Mouse (Mus musculus) left cerebral cortex, adult 11 months (tissue): ENCODE results near the gene Hist1h4k.
A peak's percentile ranks its signal among the peaks of the same experiment; 100 is the strongest.
"Not testable (repeated sequence)": the region's sequence is repeated elsewhere in the genome, so short reads cannot be mapped to it uniquely, and the experiment has no call there.

Source experiments
- DNase-seq: peaks from one replicate; pipeline ENCODE4 v3.0.0; 2022; ENCODE audit warnings: low spot score

The Hist1h4k gene

DNA sequence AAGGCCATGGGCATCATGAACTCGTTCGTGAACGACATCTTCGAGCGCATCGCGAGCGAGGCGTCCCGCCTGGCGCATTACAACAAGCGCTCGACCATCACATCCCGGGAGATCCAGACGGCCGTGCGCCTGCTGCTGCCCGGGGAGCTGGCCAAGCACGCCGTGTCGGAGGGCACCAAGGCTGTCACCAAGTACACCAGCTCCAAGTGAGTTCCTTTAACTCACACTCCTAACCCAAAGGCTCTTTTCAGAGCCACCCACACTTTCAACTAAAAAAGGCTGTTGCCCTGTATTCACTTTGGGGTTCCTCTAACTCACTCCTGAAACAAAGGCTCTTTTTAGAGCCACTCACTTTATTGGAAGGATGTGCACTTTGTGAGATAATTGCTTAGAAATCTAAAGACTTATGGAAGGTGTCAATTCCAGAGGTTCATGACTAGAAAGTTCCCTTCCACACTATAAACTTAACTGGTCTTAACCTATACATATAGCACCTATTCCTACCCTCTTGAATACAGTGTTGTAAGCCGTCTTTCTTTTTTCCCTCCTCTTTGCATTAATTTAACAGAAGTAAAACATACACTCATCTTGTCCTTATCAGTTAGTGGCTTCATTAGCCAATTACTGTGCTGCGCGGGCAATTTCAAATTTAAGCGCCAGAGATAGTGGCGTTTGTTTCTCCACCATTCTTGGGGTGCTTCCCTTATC lies 4.1 kb upstream of the Hist1h4k start:
- DNase-seq = not testable (repeated sequence)

DNA sequence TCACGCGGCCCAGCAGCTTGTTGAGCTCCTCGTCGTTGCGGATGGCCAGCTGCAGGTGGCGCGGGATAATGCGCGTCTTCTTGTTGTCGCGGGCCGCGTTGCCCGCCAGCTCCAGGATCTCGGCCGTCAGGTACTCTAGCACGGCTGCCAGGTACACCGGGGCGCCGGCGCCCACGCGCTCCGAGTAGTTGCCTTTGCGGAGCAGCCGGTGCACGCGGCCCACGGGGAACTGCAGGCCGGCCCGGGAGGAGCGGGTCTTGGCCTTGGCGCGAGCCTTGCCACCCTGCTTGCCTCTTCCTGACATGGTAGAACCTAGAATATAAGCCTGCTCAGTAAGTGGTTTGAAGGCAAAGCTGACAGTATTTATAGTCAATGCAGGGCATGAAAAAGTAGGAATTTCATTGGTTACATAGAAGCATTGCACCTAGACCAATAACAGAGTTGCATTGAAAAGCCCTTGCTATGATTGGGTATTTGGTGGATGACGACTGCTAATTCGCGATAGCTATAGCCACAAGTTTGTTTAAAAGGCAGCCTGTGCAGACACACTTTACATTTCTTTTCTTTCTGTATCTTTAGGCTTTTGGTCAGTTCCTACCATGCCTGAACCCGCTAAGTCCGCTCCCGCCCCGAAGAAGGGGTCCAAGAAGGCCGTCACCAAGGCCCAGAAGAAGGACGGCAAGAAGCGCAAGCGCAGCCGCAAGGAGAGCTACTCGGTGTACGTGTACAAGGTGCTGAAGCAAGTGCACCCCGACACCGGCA lies 3.4 kb upstream of the Hist1h4k start, which contains the start of the genes Hist1h2ak and Hist1h2bn:
Hist1h2ak (minus strand) TSS at position 304 of the 762 bp plus-strand sequence.
Hist1h2bn (plus strand) TSS at position 600 of the 762 bp plus-strand sequence.
- DNase-seq = peak; percentile 88

DNA sequence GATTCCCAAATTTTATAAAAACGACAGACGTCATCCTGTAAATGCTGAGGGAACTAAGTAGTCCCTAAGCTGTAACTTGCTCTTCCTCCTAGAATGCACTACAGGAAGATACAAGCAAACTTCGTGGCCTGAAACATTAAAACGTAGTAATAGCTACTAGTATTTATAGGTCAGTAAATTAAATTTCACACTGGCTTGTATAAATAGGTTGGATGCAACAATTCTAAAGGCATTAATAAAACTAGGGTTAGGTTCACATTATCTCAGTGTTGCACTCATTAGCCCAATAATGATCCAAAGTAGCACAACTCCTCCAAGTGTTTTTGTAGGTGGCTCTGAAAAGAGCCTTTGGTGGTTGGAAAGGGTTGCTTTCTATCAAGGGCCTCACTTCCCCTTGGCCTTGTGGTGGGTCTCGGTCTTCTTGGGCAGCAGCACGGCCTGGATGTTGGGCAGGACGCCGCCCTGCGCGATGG lies 2.8 kb upstream of the Hist1h4k start:
- DNase-seq = no peak

DNA sequence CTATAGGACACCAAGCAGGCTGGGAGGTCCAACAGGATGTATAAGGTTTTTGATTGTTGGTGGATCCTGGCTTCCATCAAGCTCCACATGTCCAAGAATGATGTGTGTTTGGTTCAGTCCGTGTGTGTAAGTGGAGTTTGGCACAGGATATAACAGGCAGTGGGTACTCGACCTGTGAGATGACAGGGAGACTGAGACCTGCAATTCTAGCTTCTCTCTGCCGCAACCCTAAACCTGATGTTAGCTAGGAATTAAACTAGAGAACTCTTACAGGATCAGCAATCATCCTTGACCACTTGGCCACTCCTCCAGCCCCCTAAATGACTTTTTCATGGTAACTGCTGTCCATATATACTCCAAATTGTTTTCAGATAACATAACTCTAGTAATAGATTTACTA lies 2.1 kb upstream of the Hist1h4k start:
- DNase-seq = no peak

DNA sequence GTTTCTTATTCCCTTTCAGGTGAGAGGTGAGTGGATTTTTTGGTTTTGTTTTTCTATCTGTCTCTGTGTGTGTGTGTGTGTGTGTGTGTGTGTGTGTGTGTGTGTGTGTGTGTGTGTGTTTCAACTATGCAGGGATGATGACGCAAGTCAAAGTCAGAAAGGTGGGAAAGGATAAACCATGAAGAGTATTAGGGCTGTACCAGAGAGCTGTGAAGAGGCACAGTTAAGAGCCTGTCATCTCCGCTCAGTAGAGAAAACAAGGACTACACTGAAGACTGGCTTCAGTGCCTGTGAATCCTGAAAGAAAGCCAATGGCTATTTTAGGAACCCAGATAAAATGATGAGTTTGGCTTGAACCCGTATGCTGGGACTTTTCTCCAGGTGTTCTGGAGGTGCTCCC lies 1.5 kb upstream of the Hist1h4k start:
- DNase-seq = no peak

DNA sequence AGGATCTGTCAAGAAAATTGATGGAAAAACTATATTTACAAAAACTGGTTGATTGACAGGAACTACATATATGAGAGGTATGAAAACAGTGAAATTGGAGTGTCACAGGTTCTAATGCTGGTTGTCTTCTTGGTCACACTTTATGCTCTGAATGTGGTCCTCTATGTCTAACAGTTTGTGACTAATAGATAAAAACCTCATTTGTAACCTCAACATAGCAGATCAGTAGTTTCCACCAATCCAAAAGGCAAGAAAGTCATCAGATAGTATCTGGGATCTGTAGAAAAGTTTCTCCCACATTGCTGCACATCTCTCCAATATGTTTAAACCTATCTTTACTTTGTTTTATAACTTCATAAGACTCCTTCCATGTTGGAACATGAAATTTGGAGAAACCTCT lies 1.1 kb upstream of the Hist1h4k start:
- DNase-seq = no peak

DNA sequence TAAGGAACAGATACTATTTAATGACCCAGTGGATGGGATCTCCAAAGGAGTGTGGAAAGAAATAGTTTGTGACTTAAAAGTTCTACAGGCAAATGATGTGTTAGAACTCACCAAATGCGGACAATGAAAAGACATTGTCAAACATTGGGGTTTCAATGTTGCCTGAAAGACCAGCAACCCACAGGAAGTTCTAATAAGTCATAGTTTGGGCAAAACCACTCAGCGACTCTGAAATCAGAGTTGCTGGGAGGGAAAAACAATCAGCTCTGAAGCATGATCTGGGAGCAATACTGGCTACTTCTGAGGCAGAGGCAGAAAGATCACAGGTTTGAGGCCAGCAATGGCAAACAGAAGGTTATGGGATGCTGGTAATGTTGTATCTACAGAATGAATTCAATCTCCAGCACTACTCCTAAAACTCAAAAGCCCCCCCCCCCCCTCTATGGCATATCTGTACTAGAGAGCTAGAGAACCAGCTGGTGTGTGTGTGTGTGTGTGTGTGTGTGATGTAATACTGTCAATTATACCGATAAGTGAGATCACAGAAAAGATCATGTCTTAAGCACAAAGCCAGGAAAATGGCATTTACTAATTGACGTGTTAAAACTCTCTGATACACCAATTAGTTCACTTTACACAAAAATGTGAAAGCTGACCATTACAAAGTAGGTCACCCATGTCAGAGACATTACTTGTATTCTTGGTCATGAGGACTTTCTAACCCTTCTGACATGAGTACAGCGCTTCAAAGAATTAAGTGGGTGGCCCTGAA lies 732 bp downstream of the Hist1h4k start:
- no peak for DNase-seq

DNA sequence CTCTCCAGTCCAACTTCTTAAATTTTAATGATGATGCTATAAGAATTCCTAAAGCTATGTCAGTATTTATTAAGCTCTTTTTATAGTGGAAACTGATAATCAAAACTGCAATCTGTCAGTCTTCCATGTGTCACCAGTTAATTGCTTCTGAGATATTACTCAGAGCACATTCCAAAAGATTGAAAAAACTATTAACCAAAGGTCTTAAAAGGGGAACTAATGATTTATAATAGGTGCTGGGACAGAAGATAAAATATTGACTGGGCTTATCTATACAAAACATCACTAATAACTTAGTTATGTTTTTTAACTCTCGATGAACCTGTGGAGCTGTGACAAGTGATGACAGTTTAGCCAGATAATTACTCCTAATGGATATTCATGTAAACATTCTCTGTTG lies 5.3 kb downstream of the Hist1h4k start:
- no peak for DNase-seq

DNA sequence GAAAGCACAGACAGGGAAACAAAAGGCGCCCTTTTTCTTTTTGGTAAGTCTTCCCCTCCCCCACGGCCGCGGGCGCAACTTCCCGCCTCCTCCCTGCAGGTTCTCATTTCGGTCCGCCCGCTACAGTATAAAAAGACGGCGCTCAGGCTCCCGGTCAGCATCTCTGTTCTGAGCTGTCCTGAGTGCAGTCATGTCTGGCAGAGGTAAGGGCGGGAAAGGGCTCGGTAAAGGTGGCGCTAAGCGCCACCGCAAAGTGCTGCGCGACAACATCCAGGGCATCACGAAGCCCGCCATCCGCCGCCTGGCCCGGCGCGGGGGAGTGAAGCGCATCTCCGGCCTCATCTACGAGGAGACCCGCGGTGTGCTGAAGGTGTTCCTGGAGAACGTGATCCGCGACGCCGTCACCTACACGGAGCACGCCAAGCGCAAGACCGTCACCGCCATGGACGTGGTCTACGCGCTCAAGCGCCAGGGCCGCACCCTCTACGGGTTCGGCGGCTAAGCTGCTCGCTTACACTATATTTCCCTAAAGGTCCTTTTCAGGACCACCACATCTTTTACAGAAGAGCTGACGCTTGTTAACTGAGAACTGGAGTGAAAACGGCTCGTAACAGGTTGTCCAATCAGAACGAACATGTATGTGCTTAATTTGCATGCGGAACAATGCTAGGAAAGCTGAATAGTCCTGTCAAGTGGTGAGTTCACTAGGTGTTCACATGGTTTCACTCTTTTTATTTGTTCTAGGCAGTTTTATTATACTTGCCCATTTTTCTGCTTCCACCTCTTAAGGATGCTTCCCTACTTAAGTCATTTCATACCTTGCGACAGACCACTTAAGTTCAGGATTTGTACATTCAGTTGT lies 15.2 kb downstream of the Hist1h4k start, which contains the start of gene Hist1h4j:
Hist1h4j (plus strand) TSS at position 159 of the 862 bp plus-strand sequence.
- peak; percentile 77 for DNase-seq

DNA sequence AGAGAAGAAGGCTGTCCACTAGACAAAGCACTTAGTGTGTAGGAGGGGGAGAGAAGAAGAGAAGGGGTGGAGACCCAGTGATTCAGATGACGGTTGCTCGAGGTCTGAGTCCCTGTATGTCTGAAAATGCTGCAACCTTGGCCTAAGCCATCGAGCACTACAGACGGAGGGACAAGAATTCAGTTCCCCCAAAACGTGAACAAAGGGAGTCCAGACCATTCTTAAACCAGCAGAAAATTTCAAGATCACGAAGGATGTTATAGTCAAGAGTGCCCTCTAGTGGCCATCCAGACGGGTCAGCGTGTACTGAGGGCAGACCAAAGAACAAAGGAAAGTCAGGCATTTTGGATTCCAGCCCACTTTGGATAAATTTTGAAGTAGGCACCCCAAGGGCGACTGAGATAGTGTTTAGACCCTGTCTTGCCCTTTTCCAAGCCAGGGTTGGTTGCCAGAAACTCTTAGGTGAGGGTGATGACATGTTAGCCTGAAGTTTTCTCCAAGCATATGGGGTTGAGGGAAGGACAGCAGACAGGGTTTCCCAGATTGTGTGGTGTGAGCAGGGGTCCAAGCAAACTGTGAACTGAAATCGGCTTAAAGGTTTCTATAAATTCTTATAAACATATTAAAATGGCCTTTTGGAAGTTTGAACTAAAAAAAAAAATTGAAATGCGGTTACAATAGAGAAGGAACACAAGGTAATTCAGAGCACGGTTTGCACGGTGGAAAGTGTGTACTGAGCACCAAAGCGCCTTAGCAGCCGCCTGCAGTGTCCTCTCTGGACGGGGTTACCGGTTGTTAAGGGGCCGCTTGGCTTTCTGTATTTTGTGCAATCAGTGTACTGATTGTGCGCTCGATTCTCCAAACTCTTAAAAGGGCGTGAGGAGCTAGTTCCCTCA lies 16.0 kb downstream of the Hist1h4k start:
- no peak for DNase-seq

DNA sequence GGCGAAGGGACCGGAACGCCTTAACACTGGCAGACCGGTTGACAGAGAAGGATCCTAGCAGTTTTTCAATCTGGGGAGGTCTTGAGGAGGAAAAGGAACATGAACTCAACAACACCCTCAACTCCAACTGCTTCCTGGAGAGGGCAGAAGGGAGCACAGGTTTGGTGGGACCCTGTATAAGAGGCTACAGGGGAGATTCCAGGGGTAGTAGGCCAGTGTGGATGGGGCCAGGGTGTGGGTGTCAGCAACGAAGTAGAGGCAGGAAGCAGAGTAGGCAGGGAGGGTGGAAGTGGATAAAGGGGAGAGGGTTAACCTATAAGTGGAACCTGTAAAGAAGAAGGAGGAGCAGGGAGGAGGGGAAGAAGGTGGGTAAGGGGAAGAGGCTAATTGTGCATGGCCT lies 16.8 kb downstream of the Hist1h4k start:
- DNase-seq = no peak

DNA sequence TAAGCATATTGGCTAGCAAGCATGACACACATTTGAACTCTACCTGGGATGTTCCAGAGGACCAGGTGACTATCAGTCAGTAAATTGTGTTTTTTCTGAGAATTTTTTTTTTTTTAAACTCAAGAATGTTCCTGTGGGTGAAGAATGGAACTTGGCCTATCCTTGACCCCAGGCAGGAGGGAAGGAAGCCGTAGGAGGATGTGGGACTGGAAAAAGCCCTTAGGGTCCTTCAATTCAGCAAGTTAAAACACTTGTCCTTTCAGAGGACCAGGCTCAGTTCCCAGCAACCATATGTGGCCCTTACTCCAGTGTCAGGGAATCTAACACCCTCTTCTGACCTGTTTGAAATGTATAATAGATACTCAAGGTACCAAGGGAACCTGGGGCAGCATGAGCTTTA lies 20.8 kb downstream of the Hist1h4k start:
- DNase-seq = no peak

DNA sequence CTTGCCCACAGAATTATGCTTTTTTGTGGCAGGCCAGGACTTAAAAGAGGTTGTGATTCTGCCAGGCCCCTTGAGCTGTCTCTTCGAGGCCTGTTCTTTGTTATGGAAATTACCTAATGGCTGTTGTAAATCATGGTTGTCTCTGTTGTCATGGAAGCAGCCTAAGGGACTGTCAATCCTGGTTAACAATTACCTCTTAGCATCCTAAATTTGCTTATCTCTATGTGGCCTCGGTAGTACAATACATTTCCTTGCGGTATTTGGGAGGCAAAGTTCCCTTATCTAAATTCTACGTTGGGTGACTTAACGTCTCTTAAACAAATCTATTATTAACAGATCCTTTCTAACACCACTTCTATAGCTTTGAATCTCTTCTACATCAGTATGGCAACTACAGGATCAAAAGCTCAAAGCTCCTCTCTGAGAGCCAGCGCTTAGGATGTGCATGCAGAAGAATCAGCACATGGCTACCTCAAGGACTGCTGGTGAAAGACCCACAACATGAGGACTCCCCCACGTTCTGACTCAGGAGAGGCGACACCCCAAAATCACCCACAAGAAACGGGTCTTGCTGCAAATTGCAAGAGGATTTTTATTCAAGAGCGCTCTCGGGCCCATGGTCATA lies 22.2 kb downstream of the Hist1h4k start:
- DNase-seq = no peak

DNA sequence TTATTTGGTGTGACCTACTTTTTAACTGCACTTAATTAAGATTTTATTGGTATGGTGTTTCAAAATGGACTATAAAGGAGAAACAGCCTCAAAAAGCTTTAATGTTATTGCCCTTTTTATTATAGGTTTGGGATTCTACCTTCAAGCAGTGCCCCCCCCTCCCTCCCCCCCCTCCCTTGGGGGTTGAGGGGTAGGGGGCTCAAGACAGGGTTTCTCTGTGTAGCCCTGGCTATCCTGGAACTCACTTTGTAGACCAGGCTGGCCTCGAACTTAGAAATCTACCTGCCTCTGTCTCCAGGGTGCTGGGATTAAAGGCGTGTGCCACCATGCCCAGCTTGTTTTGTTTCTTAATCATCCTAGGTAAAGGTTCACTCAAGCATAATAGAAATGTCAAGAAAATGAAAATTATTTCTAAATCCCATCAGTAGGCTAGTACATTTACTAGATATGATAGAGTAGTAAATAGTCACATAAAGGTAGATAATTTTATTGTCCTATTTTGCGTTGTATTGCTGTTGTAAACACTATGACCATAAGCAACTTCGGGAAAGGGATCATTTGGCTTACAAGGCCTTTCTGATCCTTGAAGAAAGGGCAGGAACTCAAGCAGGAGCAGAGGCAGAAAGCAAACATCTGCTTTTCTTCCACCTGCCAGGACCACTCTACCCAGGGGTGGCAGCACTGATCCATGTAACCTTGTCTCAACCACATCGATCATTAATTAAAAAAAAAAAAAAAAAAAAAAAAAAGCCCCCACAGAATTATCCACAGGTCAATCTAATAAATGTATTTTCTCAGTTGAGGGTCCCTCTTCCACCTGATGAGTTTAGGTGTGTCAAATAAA lies 27.1 kb downstream of the Hist1h4k start:
- DNase-seq = no peak

DNA sequence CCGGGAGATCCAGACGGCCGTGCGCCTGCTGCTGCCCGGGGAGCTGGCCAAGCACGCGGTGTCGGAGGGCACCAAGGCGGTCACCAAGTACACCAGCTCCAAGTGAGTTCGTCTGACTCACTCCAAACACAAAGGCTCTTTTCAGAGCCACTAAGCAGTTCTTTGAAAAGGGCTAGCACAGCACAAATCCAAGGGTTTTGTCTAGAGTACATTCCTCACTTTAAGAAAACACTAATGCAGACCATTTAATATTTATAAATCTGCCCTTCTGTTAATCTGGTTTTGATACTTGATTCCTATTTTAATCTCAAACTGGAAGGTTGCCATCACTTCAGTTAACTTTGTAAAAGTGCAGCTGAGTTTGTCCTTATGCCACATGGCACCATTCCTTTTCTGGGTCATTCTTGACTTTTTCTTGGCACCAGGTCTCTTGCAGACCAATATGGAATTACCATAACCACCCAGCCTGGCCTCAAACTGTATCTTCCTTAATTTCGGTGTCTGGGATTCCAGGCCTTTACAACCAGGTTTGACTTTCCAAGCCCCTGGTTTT lies 27.9 kb downstream of the Hist1h4k start:
- no peak for DNase-seq

DNA sequence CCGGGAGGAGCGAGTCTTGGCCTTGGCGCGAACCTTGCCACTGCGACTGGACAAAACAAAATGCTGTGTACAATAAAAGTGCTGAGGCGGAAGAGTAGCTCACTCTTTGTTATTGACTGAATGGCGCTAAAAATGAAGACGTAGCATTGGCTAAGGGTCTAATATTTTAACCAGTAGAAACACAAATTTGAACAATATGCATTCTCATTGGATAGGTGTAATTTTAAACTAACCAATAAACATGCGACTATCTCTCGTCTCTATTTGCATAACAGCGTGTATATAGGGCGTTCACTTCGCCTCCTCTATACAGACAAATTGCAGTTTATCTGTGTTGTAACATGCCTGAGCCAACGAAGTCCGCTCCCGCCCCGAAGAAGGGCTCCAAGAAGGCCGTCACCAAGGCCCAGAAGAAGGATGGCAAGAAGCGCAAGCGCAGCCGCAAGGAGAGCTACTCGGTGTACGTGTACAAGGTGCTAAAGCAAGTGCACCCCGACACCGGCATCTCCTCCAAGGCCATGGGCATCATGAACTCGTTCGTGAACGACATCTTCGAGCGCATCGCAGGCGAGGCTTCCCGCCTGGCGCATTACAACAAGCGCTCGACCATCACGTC lies 28.4 kb downstream of the Hist1h4k start, which contains the start of gene Hist1h2bm:
Hist1h2bm (plus strand) TSS at position 288 of the 616 bp plus-strand sequence.
- peak; percentile 77 for DNase-seq

DNA sequence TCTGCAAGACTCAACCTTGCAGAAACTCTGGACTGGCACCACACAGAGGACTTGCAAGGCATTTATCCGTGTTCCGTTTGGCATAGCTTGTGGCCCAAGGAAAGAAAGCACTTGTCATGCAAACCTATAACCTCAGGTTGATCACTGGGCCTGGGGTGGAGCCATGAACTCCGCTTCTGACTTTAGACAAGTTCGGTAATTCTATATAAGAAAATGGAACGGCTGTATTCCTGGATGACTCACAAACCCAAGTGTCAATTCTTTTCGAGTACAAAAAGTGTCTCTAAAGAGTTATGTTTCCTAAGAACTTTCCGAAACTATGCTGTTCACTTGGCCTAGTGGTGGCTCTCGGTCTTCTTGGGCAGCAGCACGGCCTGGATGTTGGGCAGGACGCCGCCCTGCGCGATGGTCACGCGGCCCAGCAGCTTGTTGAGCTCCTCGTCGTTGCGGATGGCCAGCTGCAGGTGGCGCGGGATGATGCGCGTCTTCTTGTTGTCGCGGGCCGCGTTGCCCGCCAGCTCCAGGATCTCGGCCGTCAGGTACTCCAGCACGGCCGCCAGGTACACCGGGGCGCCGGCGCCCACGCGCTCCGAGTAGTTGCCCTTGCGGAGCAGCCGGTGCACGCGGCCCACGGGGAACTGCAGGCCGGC lies 29.1 kb downstream of the Hist1h4k start:
- not testable (repeated sequence) for DNase-seq
